Mouse (Mus musculus) limb, embryonic 13.5 days (tissue): ENCODE measurements around the gene Wnt10a. TPM values are rescaled to one million over a fixed set of nuclear protein-coding genes. Genes with fewer than 3 reads are reported as not detected.

Source experiments
- ATAC-seq: fragments of 200-750 bp; cut with Nextera tagmentation; 2 replicates; pipeline ENCODE4 v1.8.0; 2017; ENCODE audit warnings: low read depth, moderate number of reproducible peaks, moderate TSS enrichment; ENCODE audit not compliant: low FRiP score
- H3K27ac ChIP-seq: fragments of 300-500 bp; sonication (generic); 2 replicates; pipeline ENCODE4 v1.5.1; 2015; ENCODE audit warnings: inconsistent platforms, mild to moderate bottlenecking, moderate library complexity
- H3K27me3 ChIP-seq: fragments of 300-500 bp; sonication (generic); 2 replicates; pipeline ENCODE4 v1.6.1; 2015; ENCODE audit warnings: mild to moderate bottlenecking, inconsistent platforms
- H3K36me3 ChIP-seq: fragments of 300-500 bp; sonication (generic); 2 replicates; pipeline ENCODE4 v1.6.1; 2015; ENCODE audit warnings: inconsistent platforms, mild to moderate bottlenecking, moderate library complexity
- H3K4me1 ChIP-seq: fragments of 300-500 bp; sonication (generic); 2 replicates; pipeline ENCODE4 v1.6.1; 2015; ENCODE audit warnings: inconsistent platforms
- H3K4me2 ChIP-seq: fragments of 300-500 bp; sonication (generic); replicated peaks from 2 replicates; pipeline ENCODE4 v1.6.1; 2015; ENCODE audit warnings: inconsistent platforms, mild to moderate bottlenecking, moderate library complexity
- H3K4me3 ChIP-seq: fragments of 300-500 bp; sonication (generic); 2 replicates; pipeline ENCODE4 v1.5.1; 2015; ENCODE audit warnings: moderate library complexity, mild to moderate bottlenecking, inconsistent platforms
- H3K9ac ChIP-seq: fragments of 300-500 bp; sonication (generic); 2 replicates; pipeline ENCODE4 v1.6.1; 2015; ENCODE audit warnings: mild to moderate bottlenecking, inconsistent platforms
- H3K9me3 ChIP-seq: fragments of 300-500 bp; sonication (generic); 2 replicates; pipeline ENCODE4 v1.6.1; 2016; ENCODE audit warnings: inconsistent platforms
- WGBS: fragments of 180-500 bp; shearing (Covaris S2); methylation state at CpG from one replicate; pipeline ENCODE4 v1.1.7; 2015; 5-methylcytosine and 5-hydroxymethylcytosine counted together
- polyA plus RNA-seq: library from polyadenylated mRNA; unstranded; fragments of >200 nt; fragmentation: Nextera tagmentation; extraction: Ambion mirVana; gene quantifications from 2 replicates; pipeline ENCODE4 v1.2.1, GENCODE M21; 2015

Gene Wnt10a
- polyA plus RNA-seq, 1 experiment from 2014 or later, result 3.9 TPM

GRCm38 (mm10) chr1:74770727-74771466, 20.4 kb upstream of the Wnt10a start:
- under 1% methylated on average over 35 of the region's 35 CpGs for WGBS
- H3K27me3 ChIP-seq, result peaks cover 94% of the 10 kb centered on the region
- H3K36me3 ChIP-seq, result no peaks in the 10 kb centered on the region
- H3K4me1 ChIP-seq, result peaks cover 38% of the 10 kb centered on the region
- peak overlapping the region; percentile 62; the same call in 1 of the 2 replicates for H3K9ac ChIP-seq
- no peak overlapping the region for H3K27ac ChIP-seq
- no peaks in the 10 kb centered on the region for H3K9me3 ChIP-seq
- ATAC-seq, result no peak
- H3K4me3 ChIP-seq, result peak overlapping the region; percentile 54
- peak overlapping the region; percentile 89 for H3K4me2 ChIP-seq

- H3K4me1 ChIP-seq, result peaks cover 38% of the 10 kb centered on the region
- H3K4me3 ChIP-seq, result peak overlapping the region; percentile 54
- WGBS, result 0% methylated on average over 17 of the region's 26 CpGs
- H3K9ac ChIP-seq, result peak overlapping the region; percentile 62
- H3K4me2 ChIP-seq, result peak overlapping the region; percentile 89
- no peak overlapping the region for H3K27ac ChIP-seq
- ATAC-seq, result peak; percentile 21
- H3K27me3 ChIP-seq, result peaks cover 96% of the 10 kb centered on the region
- H3K36me3 ChIP-seq, result no peaks in the 10 kb centered on the region
- H3K9me3 ChIP-seq, result no peaks in the 10 kb centered on the region
These were observed 19.9 kb upstream of the Wnt10a start for GRCm38 (mm10) chr1:74771467-74771844.

- H3K36me3 ChIP-seq, result no peaks in the 10 kb centered on the region
- ATAC-seq, result 0 out of 2 replicates have a peak, but pooled peaks have one; percentile 7
- H3K4me1 ChIP-seq, result peaks cover 38% of the 10 kb centered on the region
- WGBS, result 0% methylated on average over 2 of the region's 8 CpGs
- peak within 1 kb of the TSS; percentile 54 for H3K4me3 ChIP-seq
- peak within 1 kb of the TSS; percentile 28; the same call in 1 of the 2 replicates for H3K27ac ChIP-seq
- H3K9ac ChIP-seq, result peak within 1 kb of the TSS; percentile 62
- H3K9me3 ChIP-seq, result no peaks in the 10 kb centered on the region
- peaks cover 96% of the 10 kb centered on the region for H3K27me3 ChIP-seq
- H3K4me2 ChIP-seq, result peak within 1 kb of the TSS; percentile 89
These were observed 19.6 kb upstream of the Wnt10a start, which contains the start of gene Wnt6 for GRCm38 (mm10) chr1:74771845-74771930. Gene Wnt6, plus strand, starts transcription at chr1:74771892.

GRCm38 (mm10) chr1:74771931-74772620, 19.2 kb upstream of the Wnt10a start:
- Histone ChIP-seq H3K27ac (peak overlapping the region; percentile 28; the same call in 1 of the 2 replicates), H3K9me3 (no peaks in the 10 kb centered on the region), H3K4me2 (peak overlapping the region; percentile 89), H3K9ac (peak overlapping the region; percentile 62), H3K27me3 (peaks cover 96% of the 10 kb centered on the region), H3K4me1 (peaks cover 38% of the 10 kb centered on the region), H3K36me3 (no peaks in the 10 kb centered on the region), H3K4me3 (peak overlapping the region; percentile 54)
- ATAC-seq, result no peak
- under 1% methylated on average over 47 of the region's 51 CpGs for WGBS

GRCm38 (mm10) chr1:74773136-74773535, 18.2 kb upstream of the Wnt10a start:
- ATAC-seq, result peak; percentile 89
- no peaks in the 10 kb centered on the region for H3K36me3 ChIP-seq
- no peak overlapping the region for H3K27ac ChIP-seq
- peak overlapping the region; percentile 89 for H3K4me2 ChIP-seq
- peak overlapping the region; percentile 54 for H3K4me3 ChIP-seq
- peaks cover 38% of the 10 kb centered on the region for H3K4me1 ChIP-seq
- H3K27me3 ChIP-seq, result peaks cover 97% of the 10 kb centered on the region
- H3K9ac ChIP-seq, result no peak overlapping the region
- no peaks in the 10 kb centered on the region for H3K9me3 ChIP-seq
- whole genome bisulfite sequencing, result under 1% methylated on average over 15 of the region's 15 CpGs

DNA sequence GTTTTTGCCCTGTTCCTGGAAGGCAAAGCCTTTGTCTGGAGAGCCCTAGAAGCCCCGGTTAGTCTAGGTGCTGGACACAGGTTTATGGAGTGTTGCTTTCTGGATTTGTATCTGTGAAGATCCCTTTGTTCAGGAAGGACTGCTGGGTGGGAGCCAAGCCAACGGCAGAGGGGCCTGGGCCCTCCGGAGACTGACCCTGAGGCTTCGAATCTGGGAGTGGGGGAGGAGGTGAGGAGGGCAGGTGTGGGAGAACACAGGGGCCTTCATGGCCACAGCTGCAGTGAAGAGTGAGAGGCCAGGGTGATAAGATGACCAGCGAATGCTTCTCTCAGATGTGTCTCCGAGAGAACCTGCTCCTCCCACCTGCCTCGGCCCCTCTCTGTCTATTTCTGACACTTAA, 17.3 kb upstream of the Wnt10a start:
- Histone ChIP-seq H3K4me2 (peak overlapping the region; percentile 89), H3K27ac (no peak overlapping the region), H3K4me3 (peak overlapping the region; percentile 24), H3K4me1 (peaks cover 38% of the 10 kb centered on the region), H3K36me3 (no peaks in the 10 kb centered on the region), H3K9me3 (no peaks in the 10 kb centered on the region), H3K27me3 (peaks cover 97% of the 10 kb centered on the region), H3K9ac (no peak overlapping the region)
- ATAC-seq, result no peak
- WGBS, result 17% methylated on average over 7 of the region's 7 CpGs

DNA sequence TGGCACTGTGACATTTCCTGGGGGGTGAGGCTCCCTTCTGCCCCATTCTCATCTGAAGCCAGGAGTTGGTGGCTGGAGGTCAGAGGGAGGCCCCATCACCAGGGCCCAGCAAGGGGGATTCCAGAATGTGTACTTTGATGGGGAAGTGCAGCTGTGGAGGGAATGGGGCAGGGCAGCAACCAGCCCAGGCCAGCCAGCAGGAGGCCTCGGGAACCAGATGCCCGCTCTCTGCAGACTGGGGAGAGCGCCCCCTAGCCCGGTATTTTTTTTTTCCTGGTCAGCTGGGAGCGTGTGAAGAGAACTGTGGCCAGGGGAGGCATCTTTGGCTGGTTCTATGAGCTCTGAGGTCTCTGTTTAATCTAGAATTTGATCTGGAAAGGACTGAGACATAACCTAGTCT, 15.5 kb upstream of the Wnt10a start:
- Histone ChIP-seq H3K4me1 (peaks cover 21% of the 10 kb centered on the region), H3K9ac (no peak overlapping the region), H3K4me2 (peak overlapping the region; percentile 89), H3K27me3 (peaks cover 93% of the 10 kb centered on the region), H3K27ac (no peak overlapping the region), H3K4me3 (peak overlapping the region; percentile 5; the same call in 1 of the 2 replicates), H3K36me3 (no peaks in the 10 kb centered on the region), H3K9me3 (no peaks in the 10 kb centered on the region)
- 6% methylated on average over 5 of the region's 5 CpGs for WGBS
- no peak for ATAC-seq

DNA sequence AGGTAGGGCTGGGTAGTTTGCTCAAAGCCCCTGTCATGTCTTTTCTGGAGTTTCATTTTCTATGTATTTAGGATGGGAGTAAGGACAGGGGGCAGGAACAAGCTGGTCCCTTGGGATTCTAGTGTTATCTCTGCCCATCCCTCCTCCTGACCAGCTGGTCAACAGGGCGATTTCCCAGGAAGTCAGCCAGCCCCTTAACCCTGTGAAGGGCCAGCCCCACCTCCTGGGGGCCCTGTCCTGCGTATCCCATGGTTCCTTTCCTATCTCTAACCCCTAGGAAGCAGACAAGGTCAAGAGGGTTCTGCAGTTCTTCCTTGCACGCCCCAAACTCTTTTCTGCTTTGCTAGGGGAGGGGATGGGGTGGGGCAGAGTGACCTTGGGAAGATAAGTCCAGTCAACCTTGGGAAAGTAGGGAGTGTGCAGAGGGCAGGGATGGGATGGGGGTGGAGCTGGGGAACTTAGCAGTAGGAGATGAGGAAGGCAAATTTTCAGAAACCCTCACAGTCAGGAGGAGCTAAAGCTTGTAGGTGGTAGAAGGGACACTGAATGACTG, 12.3 kb upstream of the Wnt10a start:
- H3K27me3 ChIP-seq, result peaks cover 95% of the 10 kb centered on the region
- H3K4me1 ChIP-seq, result peaks cover 20% of the 10 kb centered on the region
- H3K9me3 ChIP-seq, result no peaks in the 10 kb centered on the region
- H3K36me3 ChIP-seq, result no peaks in the 10 kb centered on the region
- no peak overlapping the region for H3K9ac ChIP-seq
- H3K4me2 ChIP-seq, result no peak overlapping the region
- 30% methylated on average over 3 of the region's 3 CpGs for WGBS
- H3K4me3 ChIP-seq, result no peak overlapping the region
- ATAC-seq, result no peak
- no peak overlapping the region for H3K27ac ChIP-seq

- Histone ChIP-seq H3K36me3 (no peaks in the 10 kb centered on the region), H3K4me3 (no peak overlapping the region), H3K27ac (no peak overlapping the region), H3K27me3 (peaks cover 94% of the 10 kb centered on the region), H3K9ac (no peak overlapping the region), H3K4me1 (peaks cover 22% of the 10 kb centered on the region), H3K4me2 (no peak overlapping the region), H3K9me3 (peaks cover 5% of the 10 kb centered on the region; the same call in 1 of the 2 replicates)
- ATAC-seq, result no peak
- WGBS, result 18% methylated on average over 14 of the region's 14 CpGs
These were observed 9.3 kb upstream of the Wnt10a start for GRCm38 (mm10) chr1:74782045-74782444.

- peak overlapping the region; percentile 44 for H3K4me3 ChIP-seq
- peaks cover 95% of the 10 kb centered on the region for H3K27me3 ChIP-seq
- peaks cover 26% of the 10 kb centered on the region for H3K4me1 ChIP-seq
- WGBS, result 3% methylated on average over 12 of the region's 13 CpGs
- H3K9me3 ChIP-seq, result peaks cover 5% of the 10 kb centered on the region; the same call in 1 of the 2 replicates
- H3K27ac ChIP-seq, result peak overlapping the region; percentile 22; the same call in 1 of the 2 replicates
- ATAC-seq, result no peak
- H3K9ac ChIP-seq, result peak overlapping the region; percentile 59; the same call in 1 of the 2 replicates
- H3K4me2 ChIP-seq, result peak overlapping the region; percentile 79
- H3K36me3 ChIP-seq, result no peaks in the 10 kb centered on the region
These were observed 7.8 kb upstream of the Wnt10a start for GRCm38 (mm10) chr1:74783554-74783953.

GRCm38 (mm10) chr1:74784041-74784759, 7.1 kb upstream of the Wnt10a start:
- H3K9ac ChIP-seq, result peak overlapping the region; percentile 59
- H3K4me2 ChIP-seq, result peak overlapping the region; percentile 79
- H3K4me1 ChIP-seq, result peaks cover 32% of the 10 kb centered on the region
- no peak for ATAC-seq
- H3K4me3 ChIP-seq, result peak overlapping the region; percentile 44
- H3K36me3 ChIP-seq, result no peaks in the 10 kb centered on the region
- peaks cover 5% of the 10 kb centered on the region; the same call in 1 of the 2 replicates for H3K9me3 ChIP-seq
- under 1% methylated on average over 67 of the region's 67 CpGs for WGBS
- H3K27ac ChIP-seq, result no peak overlapping the region
- H3K27me3 ChIP-seq, result peaks cover 95% of the 10 kb centered on the region

GRCm38 (mm10) chr1:74787846-74788245, 3.5 kb upstream of the Wnt10a start:
- H3K27ac ChIP-seq, result no peak overlapping the region
- peaks cover 5% of the 10 kb centered on the region; the same call in 1 of the 2 replicates for H3K9me3 ChIP-seq
- ATAC-seq, result no peak
- no peak overlapping the region for H3K4me2 ChIP-seq
- peaks cover 99% of the 10 kb centered on the region for H3K27me3 ChIP-seq
- no peak overlapping the region for H3K9ac ChIP-seq
- no peaks in the 10 kb centered on the region for H3K36me3 ChIP-seq
- WGBS, result 6% methylated on average over 7 of the region's 7 CpGs
- H3K4me3 ChIP-seq, result no peak overlapping the region
- H3K4me1 ChIP-seq, result peaks cover 53% of the 10 kb centered on the region
